ENCODE assay signal across 12 mouse cellular contexts in genomic region chr7:28441776-28442485, GRCm38 (mm10). TPM values are rescaled to one million over a fixed set of nuclear protein-coding genes. Genes with fewer than 3 reads are reported as not detected.
DNase-seq lines count a peak whose midpoint lies in the region; ATAC-seq and TF ChIP-seq lines count a peak whose summit lies in the region.
"Had no signal": no experiment of that assay in that cellular context is flagged by ENCODE, and none has a peak within 500 bp of the region (broad histone marks: within the 10 kb centered on the region; RNA-seq: fewer than 3 reads in every experiment).

No protein-coding gene starts in this region.

- no peaks in the 10 kb centered on the region for H3K36me3 ChIP-seq in liver, adult 2 months (ENCODE audit: control insufficient read depth, insufficient read depth, low read length)
- peaks cover 0 to 11% of the 10 kb centered on the region in 2 experiments for H3K36me3 ChIP-seq in CH12.LX (replicated peaks in 1 of 2; ENCODE audit: control insufficient read depth in 1 of 2, insufficient read depth in 1 of 2, low read length in 1 of 2)
- no peaks in the 10 kb centered on the region for H3K36me3 ChIP-seq in liver, embryonic 15.5 days (replicated peaks)
- H3K36me3 ChIP-seq: forebrain, embryonic 15.5 days; limb, embryonic 10.5 days had no signal

- intact Hi-C loops in gastrocnemius, adult 2 months (cut with DNase I), result no loop called here
- intact Hi-C loops in left cerebral cortex, postnatal 25 days (cut with DNase I), result no loop called here

- no peaks in the 10 kb centered on the region for H3K4me1 ChIP-seq in liver, adult 2 months (ENCODE audit: control insufficient read depth, insufficient read depth, low read length)
- peaks cover 16 to 70% of the 10 kb centered on the region in 2 experiments for H3K4me1 ChIP-seq in CH12.LX (ENCODE audit: control insufficient read depth in 1 of 2, insufficient read depth in 2 of 2)
- peaks cover 17% of the 10 kb centered on the region for H3K4me1 ChIP-seq in liver, embryonic 15.5 days (replicated peaks)

- WGBS in liver, adult 2 months, result 87% methylated on average over 14 of the region's 14 CpGs
- WGBS in liver, embryonic 15.5 days (ENCODE audit: insufficient replicate concordance), result 39% methylated on average over 14 of the region's 14 CpGs

- no peak overlapping the region; the same call in 1 of the 2 replicates for H3K9ac ChIP-seq in liver, adult 2 months (ENCODE audit: low read depth, low read length)
- H3K9ac ChIP-seq in CH12.LX (ENCODE audit: insufficient read depth, low read depth), result 0 out of 2 replicates have a peak overlapping the region, but pooled peaks have one; percentile 60
- H3K9ac ChIP-seq in liver, embryonic 15.5 days, result peak overlapping the region; percentile 25; the same call in 1 of the 2 replicates
- H3K9ac ChIP-seq: forebrain, embryonic 15.5 days had no signal

- in situ Hi-C loops in CH12.LX (cut with MboI; ENCODE audit: low pct_ligation_motif_present, low pct_unique_long_range_greater_than_20kb, low sequenced_read_pairs), result no loop called here

- peak overlapping the region; percentile 26; the same call in 1 of the 2 replicates for H3K4me3 ChIP-seq in gastrocnemius, adult 2 months
- H3K4me3 ChIP-seq in liver, adult 2 months (ENCODE audit: insufficient read depth, low read depth, low read length), result no peak overlapping the region
- H3K4me3 ChIP-seq in CH12.LX (replicated peaks in 1 of 3; ENCODE audit: low read depth in 2 of 3, low read length in 2 of 3, poor library complexity in 1 of 3), result peak overlapping the region in 1 of 3 experiments; percentile 15
- peak overlapping the region; percentile 28 for H3K4me3 ChIP-seq in liver, embryonic 15.5 days (replicated peaks)
- H3K4me3 ChIP-seq: forebrain, embryonic 15.5 days; limb, embryonic 10.5 days had no signal

- TF ChIP-seq POLR2A in liver, adult 2 months (IDR thresholded peaks at IDR 0.05; ENCODE audit: extremely low read depth, insufficient read depth, low read length), result no peak
- TF ChIP-seq POLR2A in CH12.LX (IDR thresholded peaks at IDR 0.05; ENCODE audit: low read depth, low read length), result no peak

- no peaks in the 10 kb centered on the region for H3K9me3 ChIP-seq in CH12.LX (replicated peaks; ENCODE audit: low read length)
- no peaks in the 10 kb centered on the region for H3K9me3 ChIP-seq in liver, embryonic 15.5 days (replicated peaks)
- H3K9me3 ChIP-seq: forebrain, embryonic 15.5 days; limb, embryonic 10.5 days had no signal

- no peak for ATAC-seq in liver, embryonic 15.5 days (ENCODE audit: insufficient read depth)
- ATAC-seq: forebrain, embryonic 15.5 days; midbrain, embryonic 16.5 days had no signal

- TF ChIP-seq EP300 in CH12.LX (IDR thresholded peaks at IDR 0.05; ENCODE audit: low read length), result no peak

- no peak for DNase-seq in gastrocnemius, adult 2 months
- DNase-seq in gastrocnemius, postnatal 10 days, result no peak
- no peak for DNase-seq in liver, adult 2 months (ENCODE audit: extremely low read depth, low read depth, low spot score)
- DNase-seq in liver (no peak), CH12.LX (ENCODE audit: extremely low read depth) (no peak)
- DNase-seq in neural tube, embryonic 10.5 days (ENCODE audit: extremely low spot score, low spot score), result no peak
- no peak for DNase-seq in left cerebral cortex, postnatal 25 days (ENCODE audit: low spot score in 2 of 2)
- DNase-seq: cerebellum, adult 9-10 months had no signal

- no peak for TF ChIP-seq RAD21 in CH12.LX (IDR thresholded peaks at IDR 0.05; ENCODE audit: low read depth, low read length)

- peak overlapping the region; percentile 28 for H3K27ac ChIP-seq in gastrocnemius, adult 2 months
- 0 out of 2 replicates have a peak overlapping the region, but pooled peaks have one; percentile 17 for H3K27ac ChIP-seq in liver, adult 2 months (replicated peaks; ENCODE audit: insufficient read depth, low read depth, low read length)
- peak overlapping the region; percentile 95 for H3K27ac ChIP-seq in CH12.LX (ENCODE audit: insufficient read depth, low read depth)
- peak overlapping the region; percentile 65 for H3K27ac ChIP-seq in liver, embryonic 15.5 days (replicated peaks)
- H3K27ac ChIP-seq: forebrain, embryonic 15.5 days; limb, embryonic 10.5 days had no signal

- no peaks in the 10 kb centered on the region for H3K79me2 ChIP-seq in liver, adult 2 months (ENCODE audit: control insufficient read depth, insufficient read depth, low read length)
- no peaks in the 10 kb centered on the region for H3K79me2 ChIP-seq in CH12.LX (replicated peaks; ENCODE audit: control insufficient read depth, extremely low read depth, insufficient read depth, poor library complexity, severe bottlenecking)

- H3K4me2 ChIP-seq in CH12.LX (ENCODE audit: insufficient read depth, low read depth, poor library complexity, severe bottlenecking), result peak overlapping the region; percentile 73
- H3K4me2 ChIP-seq in liver, embryonic 15.5 days, result peak overlapping the region; percentile 7
- H3K4me2 ChIP-seq: forebrain, embryonic 15.5 days had no signal

- TF ChIP-seq CTCF in gastrocnemius, adult 2 months (IDR thresholded peaks at IDR 0.05), result no peak
- no peak for TF ChIP-seq CTCF in liver, adult 2 months (IDR thresholded peaks at IDR 0.05; ENCODE audit: low read depth, low read length)
- TF ChIP-seq CTCF in CH12.LX (conservative IDR thresholded peaks at IDR 0.05 in 1 of 2, IDR thresholded peaks at IDR 0.05 in 1 of 2; ENCODE audit: low read depth in 2 of 2, low read length in 2 of 2), result no peak

- no peaks in the 10 kb centered on the region for H3K27me3 ChIP-seq in liver, adult 2 months (ENCODE audit: control insufficient read depth, insufficient read depth, low read length)
- H3K27me3 ChIP-seq in CH12.LX (replicated peaks), result no peaks in the 10 kb centered on the region
- no peaks in the 10 kb centered on the region; the same call in 1 of the 2 replicates for H3K27me3 ChIP-seq in liver, embryonic 15.5 days

- dilution Hi-C loops in CH12.LX (cut with MboI; ENCODE audit: extremely low pct_ligation_motif_present, extremely low pct_unique_long_range_greater_than_20kb, low sequenced_read_pairs), result no loop called here

TF ChIP-seq in CH12.LX, 34 proteins besides CTCF, POLR2A, EP300 and RAD21:
- no peak for TF ChIP-seq RCOR1 (conservative IDR thresholded peaks at IDR 0.05; ENCODE audit: low read depth, low read length)
- no peak for TF ChIP-seq MAFK (IDR thresholded peaks at IDR 0.05; ENCODE audit: insufficient replicate concordance, low read length)
- TF ChIP-seq MAZ (IDR thresholded peaks at IDR 0.05; ENCODE audit: low read depth, low read length), result no peak
- no peak for TF ChIP-seq USF2 (conservative IDR thresholded peaks at IDR 0.05; ENCODE audit: low read depth, low read length)
- TF ChIP-seq ETS1 (conservative IDR thresholded peaks at IDR 0.05; ENCODE audit: low read depth, low read length), result no peak
- no peak for TF ChIP-seq E2F4 (IDR thresholded peaks at IDR 0.05; ENCODE audit: insufficient replicate concordance, low read depth, low read length)
- no peak for TF ChIP-seq UBTF (IDR thresholded peaks at IDR 0.05; ENCODE audit: low read depth, low read length)

RNA-seq across cellular contexts. Expression of gene Gmfg, which starts 4.7 kb away (rescaled TPM):
- total RNA-seq in gastrocnemius, adult 2 months (2021), result 1 to 10 TPM; 2.1 to 2.4 TPM
- total RNA-seq in gastrocnemius, postnatal 10 days (2021), result 10 to 100 TPM in 1 of 2 experiments, 1 to 10 TPM in 1; 10.0 to 10.8 TPM
- 18.4 and 24.4 TPM in 2 replicates for total RNA-seq in liver, adult 2 months (2014; rRNA removed)
- polyA plus RNA-seq in liver, adult 2 months (2012; rRNA removed), result 4.0 and 4.6 TPM in 2 replicates
- total RNA-seq in CH12.LX (2012; rRNA removed), result 64.3 and 87.9 TPM in 2 replicates
- 51.6 and 52.3 TPM in 2 replicates for total RNA-seq in CH12.LX (2014; rRNA removed)
- 45.1 and 45.9 TPM in 2 replicates for polyA plus RNA-seq in CH12.LX (2012; ENCODE audit: insufficient read length, low read depth)
- polyA plus RNA-seq in liver, embryonic 15.5 days (2015; fragmentation: Nextera tagmentation; extraction: Ambion mirVana), result 32.4 and 35.6 TPM in 2 replicates
- 1 to 10 TPM; 1.8 to 3.1 TPM for total RNA-seq in left cerebral cortex, postnatal 25 days (2021)

RNA-seq across cellular contexts. Expression of gene Lrfn1, which starts 9.8 kb away (rescaled TPM):
- total RNA-seq in gastrocnemius, adult 2 months (2021), result under 1 TPM; 0.14 to 0.18 TPM
- total RNA-seq in gastrocnemius, postnatal 10 days (2021), result 1 to 10 TPM; 1.4 to 2.0 TPM
- total RNA-seq in liver, adult 2 months (2014; rRNA removed), result 0.18 TPM in 1 of 2 replicates, not detected in the other
- 0.70 and 0.71 TPM in 2 replicates for polyA plus RNA-seq in liver, adult 2 months (2012; rRNA removed)
- 1.9 and 2.7 TPM in 2 replicates for total RNA-seq in CH12.LX (2012; rRNA removed)
- total RNA-seq in CH12.LX (2014; rRNA removed), result 0.31 and 0.67 TPM in 2 replicates
- 0.99 and 1.00 TPM in 2 replicates for polyA plus RNA-seq in CH12.LX (2012; ENCODE audit: insufficient read length, low read depth)
- polyA plus RNA-seq in liver, embryonic 15.5 days (2015; fragmentation: Nextera tagmentation; extraction: Ambion mirVana), result 0.09 and 0.20 TPM in 2 replicates
- 10 to 100 TPM; 81.6 to 91.4 TPM for total RNA-seq in left cerebral cortex, postnatal 25 days (2021)

RNA-seq across cellular contexts. Expression of gene Paf1, which starts 49.2 kb away (rescaled TPM):
- 10 to 100 TPM; 31.0 to 35.0 TPM for total RNA-seq in gastrocnemius, adult 2 months (2021)
- total RNA-seq in gastrocnemius, postnatal 10 days (2021), result 10 to 100 TPM; 36.5 to 46.2 TPM
- total RNA-seq in liver, adult 2 months (2014; rRNA removed), result 16.1 TPM in 2 replicates
- polyA plus RNA-seq in liver, adult 2 months (2012; rRNA removed), result 52.8 and 59.1 TPM in 2 replicates
- 45.9 and 71.0 TPM in 2 replicates for total RNA-seq in CH12.LX (2012; rRNA removed)
- total RNA-seq in CH12.LX (2014; rRNA removed), result 42.2 and 57.8 TPM in 2 replicates
- polyA plus RNA-seq in CH12.LX (2012; ENCODE audit: insufficient read length, low read depth), result 105 and 151 TPM in 2 replicates
- polyA plus RNA-seq in liver, embryonic 15.5 days (2015; fragmentation: Nextera tagmentation; extraction: Ambion mirVana), result 24.6 and 26.2 TPM in 2 replicates
- total RNA-seq in left cerebral cortex, postnatal 25 days (2021), result 10 to 100 TPM; 62.4 to 64.0 TPM

RNA-seq across cellular contexts. Expression of gene Med29, which starts 49.4 kb away (rescaled TPM):
- total RNA-seq in gastrocnemius, adult 2 months (2021), result 10 to 100 TPM; 22.1 to 28.3 TPM
- 10 to 100 TPM; 22.6 to 23.0 TPM for total RNA-seq in gastrocnemius, postnatal 10 days (2021)
- 13.4 and 17.6 TPM in 2 replicates for total RNA-seq in liver, adult 2 months (2014; rRNA removed)
- 49.2 and 50.9 TPM in 2 replicates for polyA plus RNA-seq in liver, adult 2 months (2012; rRNA removed)
- total RNA-seq in CH12.LX (2012; rRNA removed) (23.5 and 27.8 TPM in 2 replicates), CH12.LX (2014; rRNA removed) (19.4 and 19.8 TPM in 2 replicates)
- 25.4 and 26.9 TPM in 2 replicates for polyA plus RNA-seq in CH12.LX (2012; ENCODE audit: insufficient read length, low read depth)
- 23.9 and 25.6 TPM in 2 replicates for polyA plus RNA-seq in liver, embryonic 15.5 days (2015; fragmentation: Nextera tagmentation; extraction: Ambion mirVana)
- total RNA-seq in left cerebral cortex, postnatal 25 days (2021), result 10 to 100 TPM; 19.0 to 22.2 TPM

Comparison
In these comparisons a context has a peak if more than half of its experiments do, and no peak if none do; other contexts are left out.
1. H3K27ac ChIP-seq: peak in every context shown above with its lines; median percentile 95 in CH12.LX; 65 in liver, embryonic 15.5 days; 28 in gastrocnemius, adult 2 months; 17 in liver, adult 2 months.
2. RNA of gene Lrfn1, which starts 9.8 kb away (total RNA-seq): 81.6 to 91.4 TPM in left cerebral cortex, postnatal 25 days; 0.31 to 2.7 TPM in CH12.LX, 1.4 to 2.0 TPM in gastrocnemius, postnatal 10 days, 0.18 TPM in liver, adult 2 months and 0.14 to 0.18 TPM in gastrocnemius, adult 2 months; every median in the first group is over 10 times any median in the second.